Mouse (Mus musculus) thymus, adult 2 months (tissue): ENCODE measurements around the gene Zpbp. TPM values are rescaled to one million over a fixed set of nuclear protein-coding genes. Genes with fewer than 3 reads are reported as not detected.
A peak's percentile ranks its signal among the peaks of the same experiment; 100 is the strongest.

Experiments used
- DNase-seq: peaks from one replicate; pipeline ENCODE4 v3.0.0; 2021
- H3K27ac ChIP-seq: fragments of 200-500 bp; 2 replicates; pipeline ENCODE4 v1.5.1; 2012; ENCODE audit warnings: low read length, control low read depth; ENCODE audit not compliant: control insufficient read depth, insufficient read depth
- H3K27me3 ChIP-seq: fragments of 200-500 bp; 2 replicates; pipeline ENCODE4 v1.6.1; 2012; ENCODE audit warnings: mild to moderate bottlenecking, low read length, moderate library complexity, mixed read lengths; ENCODE audit not compliant: control insufficient read depth, insufficient read depth
- H3K36me3 ChIP-seq: fragments of 200-500 bp; 2 replicates; pipeline ENCODE4 v1.6.1; 2012; ENCODE audit warnings: mild to moderate bottlenecking, low read length, moderate library complexity; ENCODE audit not compliant: control insufficient read depth, insufficient read depth
- H3K4me1 ChIP-seq: fragments of 200-500 bp; replicated peaks from 2 replicates; pipeline ENCODE4 v1.6.1; 2012; ENCODE audit warnings: low read length; ENCODE audit not compliant: control insufficient read depth, insufficient read depth
- H3K4me3 ChIP-seq: fragments of 200-500 bp; 2 replicates; pipeline ENCODE4 v1.5.1; 2012; ENCODE audit warnings: mild to moderate bottlenecking, low read length, control low read depth, moderate library complexity; ENCODE audit not compliant: control insufficient read depth, insufficient read depth
- CTCF ChIP-seq: fragments of 200-500 bp; IDR thresholded peaks from 2 replicates; pipeline ENCODE4 v1.5.1; 2012; ENCODE audit warnings: mild to moderate bottlenecking, control low read depth, low read length, moderate library complexity, borderline replicate concordance; ENCODE audit not compliant: control insufficient read depth, poor library complexity, insufficient read depth; ENCODE audit errors: extremely low read depth
- POLR2A ChIP-seq: fragments of 200-500 bp; IDR thresholded peaks from 2 replicates; pipeline ENCODE4 v1.6.1; 2012; ENCODE audit warnings: mild to moderate bottlenecking, low read length, control low read depth, moderate library complexity; ENCODE audit not compliant: control insufficient read depth, poor library complexity, insufficient read depth; ENCODE audit errors: extremely low read depth
- WGBS: fragments of 180-500 bp; shearing (Covaris S2); methylation state at CpG from one replicate; pipeline ENCODE4 v1.1.7; 2018; 5-methylcytosine and 5-hydroxymethylcytosine counted together
- polyA plus RNA-seq: library from polyadenylated mRNA; depleted of rRNA; stranded (reverse); fragments of >200 nt; gene quantifications from 2 replicates; pipeline ENCODE4 v1.2.3, GENCODE M21; 2012

Zpbp gene
- polyA plus RNA-seq, 1 experiment = 0.53 TPM

- TF ChIP-seq CTCF (no peak), POLR2A (no peak)
- no peak overlapping the region for H3K4me3 ChIP-seq
- WGBS = 59% methylated on average over 8 of the region's 8 CpGs
- H3K27ac ChIP-seq = no peak overlapping the region
- DNase-seq = no peak
- no peaks in the 10 kb centered on the region for H3K27me3 ChIP-seq
- no peaks in the 10 kb centered on the region for H3K4me1 ChIP-seq
- H3K36me3 ChIP-seq = no peaks in the 10 kb centered on the region
These were observed 22.2 kb upstream of the Zpbp start for GRCm38 (mm10) chr11:11484378-11484777.

DNA sequence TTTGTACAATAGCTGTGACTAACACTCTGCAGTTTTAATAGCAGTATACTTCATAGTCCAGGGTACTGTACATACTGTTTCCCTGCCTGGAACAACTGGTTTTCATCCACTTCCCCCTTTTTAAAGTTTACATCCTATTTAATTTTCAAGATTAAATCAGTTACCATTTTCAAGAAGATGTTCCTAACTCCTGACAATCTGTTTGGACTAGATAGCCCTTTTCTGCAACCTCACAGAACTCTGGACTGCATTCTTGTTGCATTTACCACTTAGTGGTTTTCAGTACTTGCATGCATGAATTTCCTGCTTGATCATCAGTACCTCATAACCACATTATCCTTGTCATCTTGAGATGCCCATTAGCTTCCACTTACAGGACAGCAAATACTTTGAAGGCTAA lies 6.7 kb upstream of the Zpbp start:
- no peak overlapping the region for H3K27ac ChIP-seq
- H3K27me3 ChIP-seq = no peaks in the 10 kb centered on the region
- DNase-seq = no peak
- H3K4me3 ChIP-seq = no peak overlapping the region
- no peak for TF ChIP-seq POLR2A
- TF ChIP-seq CTCF = no peak
- no peaks in the 10 kb centered on the region for H3K4me1 ChIP-seq
- no peaks in the 10 kb centered on the region for H3K36me3 ChIP-seq

- DNase-seq = no peak
- Histone ChIP-seq H3K4me1 (no peaks in the 10 kb centered on the region), H3K27ac (peak overlapping the region; percentile 43), H3K36me3 (no peaks in the 10 kb centered on the region), H3K27me3 (no peaks in the 10 kb centered on the region), H3K4me3 (peak overlapping the region; percentile 64)
- TF ChIP-seq CTCF (no peak), POLR2A (no peak)
- 50% methylated on average over 5 of the region's 5 CpGs for WGBS
These were observed 318 bp upstream of the Zpbp start for GRCm38 (mm10) chr11:11462561-11462890.

GRCm38 (mm10) chr11:11455037-11455436 lies 7.2 kb downstream of the Zpbp start:
- WGBS = 33% methylated on average over 2 of the region's 2 CpGs

DNA sequence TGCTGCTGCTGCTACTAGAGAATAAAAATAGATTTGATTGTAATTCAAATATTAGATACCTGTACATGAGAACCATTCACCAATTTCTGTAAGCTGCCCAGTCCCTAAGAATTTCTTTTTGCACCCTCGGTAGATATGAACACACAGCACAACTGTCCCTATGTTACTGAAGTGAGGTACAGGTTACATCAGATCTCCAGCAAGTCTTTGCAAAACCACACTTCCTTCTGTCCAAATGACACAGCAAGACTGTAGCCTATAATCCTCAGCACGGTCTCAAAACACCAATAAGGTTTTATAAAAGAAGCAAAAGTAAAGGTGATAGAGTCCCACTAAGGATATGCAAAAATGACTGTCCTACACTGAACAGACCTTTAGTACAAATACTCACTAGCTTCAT lies 44.9 kb downstream of the Zpbp start:
- no peak for DNase-seq
- TF ChIP-seq CTCF (no peak), POLR2A (no peak)
- no peak overlapping the region for H3K4me3 ChIP-seq
- no peaks in the 10 kb centered on the region for H3K27me3 ChIP-seq
- 26% methylated on average over 2 of the region's 2 CpGs for WGBS
- H3K27ac ChIP-seq = no peak overlapping the region
- H3K4me1 ChIP-seq = no peaks in the 10 kb centered on the region
- no peaks in the 10 kb centered on the region for H3K36me3 ChIP-seq

More at GRCm38 (mm10) chr11:11455037-11455436, 7.2 kb downstream of the Zpbp start:
- Histone ChIP-seq H3K36me3 (no peaks in the 10 kb centered on the region), H3K27ac (no peak overlapping the region), H3K4me1 (no peaks in the 10 kb centered on the region), H3K4me3 (no peak overlapping the region), H3K27me3 (no peaks in the 10 kb centered on the region)
- DNase-seq = peak; percentile 10
- TF ChIP-seq POLR2A = no peak
- TF ChIP-seq CTCF = no peak

DNA sequence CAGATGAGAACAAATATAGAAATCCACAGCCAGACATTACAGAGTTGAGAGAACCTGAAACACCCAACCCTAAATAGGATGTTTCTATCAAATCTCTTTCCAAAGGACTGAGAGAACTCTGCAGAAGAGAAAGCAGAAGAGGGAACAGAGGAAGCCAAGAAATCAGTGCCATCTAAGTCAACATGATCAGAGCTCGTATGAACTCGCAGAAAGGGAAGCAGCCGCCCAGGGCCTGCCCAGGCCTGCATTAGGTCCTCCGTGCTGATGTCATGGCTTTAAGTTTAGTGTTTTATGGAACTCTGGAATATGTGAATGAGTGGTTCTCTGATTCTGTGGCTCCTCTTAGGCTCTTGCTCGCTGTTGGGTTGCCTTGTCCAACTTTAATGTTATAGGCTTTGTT lies 48.0 kb downstream of the Zpbp start:
- no peak overlapping the region for H3K27ac ChIP-seq
- no peaks in the 10 kb centered on the region for H3K4me1 ChIP-seq
- H3K36me3 ChIP-seq = no peaks in the 10 kb centered on the region
- no peak for TF ChIP-seq POLR2A
- TF ChIP-seq CTCF = no peak
- 86% methylated on average over 5 of the region's 5 CpGs for WGBS
- no peaks in the 10 kb centered on the region for H3K27me3 ChIP-seq
- DNase-seq = no peak
- no peak overlapping the region for H3K4me3 ChIP-seq

DNA sequence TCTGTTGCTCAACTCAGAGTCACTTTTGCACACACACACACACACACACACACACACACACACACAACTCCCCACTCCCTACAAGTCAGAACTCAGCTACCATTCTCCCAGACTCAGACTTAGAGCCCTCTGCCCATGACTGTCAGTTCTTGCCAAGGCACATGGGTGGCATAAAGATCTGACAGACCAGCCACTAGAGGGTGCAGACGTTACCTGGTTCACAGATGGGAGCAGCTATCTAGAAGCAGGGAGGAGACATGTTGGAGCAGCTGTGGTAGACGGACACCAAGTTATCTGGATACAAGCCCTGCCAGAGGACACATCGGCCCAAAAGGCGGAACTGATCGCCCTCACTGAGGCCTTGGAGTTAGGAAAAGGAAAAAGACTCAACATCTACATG lies 67.5 kb downstream of the Zpbp start:
- WGBS = 92% methylated on average over 5 of the region's 5 CpGs
- no peaks in the 10 kb centered on the region for H3K27me3 ChIP-seq
- TF ChIP-seq POLR2A (no peak), CTCF (no peak)

More for the DNA sequence above, 67.5 kb downstream of the Zpbp start:
- H3K4me3 ChIP-seq = no peak overlapping the region
- no peaks in the 10 kb centered on the region for H3K4me1 ChIP-seq
- no peaks in the 10 kb centered on the region for H3K36me3 ChIP-seq
- DNase-seq = no peak
- H3K27ac ChIP-seq = no peak overlapping the region
